Mouse (Mus musculus): ENCODE results near the gene Vbp1.
A peak's percentile ranks its signal among the peaks of the same experiment; 100 is the strongest.

Gene Vbp1

DNA sequence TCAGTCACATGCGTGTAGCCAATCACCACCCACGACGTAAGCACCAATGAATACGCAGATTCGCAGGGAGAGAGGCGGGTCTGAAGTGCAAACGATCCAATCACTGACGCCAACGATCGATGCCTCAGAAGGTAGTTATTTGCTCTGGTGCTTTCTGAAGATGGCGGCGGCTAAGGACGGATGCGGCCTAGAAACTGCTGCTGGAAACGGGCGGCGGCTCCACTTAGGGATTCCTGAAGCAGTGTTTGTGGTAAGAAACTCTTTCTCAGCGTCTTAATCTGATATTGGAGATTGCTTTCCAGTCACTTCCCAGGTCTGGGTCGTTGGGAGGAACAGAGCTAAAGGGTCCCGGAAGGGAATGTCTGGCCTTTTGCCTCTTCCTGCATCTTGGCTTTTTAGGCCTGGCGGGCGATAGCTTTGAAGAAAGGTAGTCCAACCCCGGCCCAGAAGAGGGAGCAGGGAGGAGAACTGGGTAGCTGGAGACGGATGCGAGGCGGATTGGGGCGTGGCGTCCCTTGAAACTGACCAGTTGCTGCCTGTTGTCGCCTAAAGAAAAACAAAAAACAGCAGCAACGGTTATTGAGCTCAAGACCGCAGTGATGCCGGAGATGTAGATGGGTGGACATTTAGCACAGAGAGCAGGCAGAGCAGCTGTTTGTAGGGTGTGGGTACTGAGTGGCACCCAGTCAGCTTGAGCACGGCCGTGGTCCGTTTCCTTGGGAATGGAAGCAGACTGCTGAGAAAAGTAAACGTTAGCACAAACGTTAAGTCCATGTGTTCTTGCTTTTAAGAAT lies at the start of gene Vbp1:
Vbp1 (plus strand) TSS at position 121 of the 794 bp plus-strand sequence.
- peak; percentile 96 for DNase-seq (ENCODE audit: low read depth, low spot score)

DNA sequence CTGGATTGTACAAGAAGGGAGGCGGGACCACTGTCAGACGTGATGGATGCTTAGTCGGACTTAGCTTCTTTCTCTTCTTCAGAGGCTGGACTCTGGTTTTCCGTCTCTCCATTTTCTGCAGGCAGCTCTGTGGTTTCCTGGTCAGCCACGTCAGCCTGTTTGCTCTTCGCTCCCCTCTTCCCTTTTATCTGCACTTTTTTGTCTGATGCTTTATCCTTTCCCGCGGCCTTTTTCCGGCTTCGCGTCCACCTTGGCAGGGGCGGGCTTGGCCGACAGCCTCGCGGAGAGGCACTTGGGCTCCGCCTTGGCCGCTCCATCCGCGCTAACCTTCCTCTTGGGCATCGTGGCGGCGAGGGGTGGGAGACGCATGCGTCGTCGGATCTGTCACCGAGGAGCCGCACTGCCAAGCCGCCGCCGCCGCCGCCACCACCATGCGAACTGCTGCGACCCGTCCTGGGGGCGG lies 38.9 kb upstream of the Vbp1 start:
- DNase-seq (ENCODE audit: low read depth, low spot score) = peak; percentile 73

DNA sequence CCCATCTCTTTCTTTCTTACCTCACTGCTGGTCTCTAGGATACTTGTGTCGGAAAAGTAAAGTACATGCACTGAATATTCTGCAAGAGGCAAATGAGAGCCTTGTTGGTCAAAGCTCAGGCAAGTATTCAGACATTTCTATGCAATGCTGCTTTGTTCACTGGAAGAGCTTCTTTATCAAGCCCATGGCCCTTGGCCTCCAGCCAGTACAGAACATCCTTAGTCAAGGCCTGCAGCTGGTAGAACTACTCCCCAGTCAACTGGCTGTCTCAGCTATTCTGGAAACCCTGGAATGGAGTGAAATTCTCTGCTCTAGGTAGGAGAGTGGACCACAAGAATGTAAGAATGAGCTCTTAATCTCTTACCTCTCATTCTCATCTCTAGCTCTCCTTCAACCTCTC lies 24.2 kb upstream of the Vbp1 start:
- no peak for DNase-seq (ENCODE audit: low read depth, low spot score)

DNA sequence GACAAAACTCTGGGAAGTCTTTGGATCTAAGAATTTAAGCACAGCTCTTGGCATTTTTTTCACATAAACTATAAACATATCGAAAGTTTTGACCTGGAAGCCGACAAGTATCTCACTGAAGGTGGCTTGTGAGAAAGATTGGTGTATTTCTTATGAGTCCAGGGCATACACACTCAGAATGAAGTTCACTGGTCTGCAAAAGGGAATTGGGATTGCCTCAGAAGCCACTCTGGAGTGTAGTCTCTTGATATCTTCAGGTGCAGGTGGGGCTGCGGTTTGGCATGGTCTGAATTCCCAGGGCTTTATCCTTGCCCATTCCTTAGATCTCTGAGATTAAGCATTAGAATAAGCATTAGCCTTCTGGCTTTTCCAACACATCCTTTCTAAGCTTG lies 316 bp upstream of the Vbp1 start:
- no peak for DNase-seq (ENCODE audit: low read depth, low spot score)

DNA sequence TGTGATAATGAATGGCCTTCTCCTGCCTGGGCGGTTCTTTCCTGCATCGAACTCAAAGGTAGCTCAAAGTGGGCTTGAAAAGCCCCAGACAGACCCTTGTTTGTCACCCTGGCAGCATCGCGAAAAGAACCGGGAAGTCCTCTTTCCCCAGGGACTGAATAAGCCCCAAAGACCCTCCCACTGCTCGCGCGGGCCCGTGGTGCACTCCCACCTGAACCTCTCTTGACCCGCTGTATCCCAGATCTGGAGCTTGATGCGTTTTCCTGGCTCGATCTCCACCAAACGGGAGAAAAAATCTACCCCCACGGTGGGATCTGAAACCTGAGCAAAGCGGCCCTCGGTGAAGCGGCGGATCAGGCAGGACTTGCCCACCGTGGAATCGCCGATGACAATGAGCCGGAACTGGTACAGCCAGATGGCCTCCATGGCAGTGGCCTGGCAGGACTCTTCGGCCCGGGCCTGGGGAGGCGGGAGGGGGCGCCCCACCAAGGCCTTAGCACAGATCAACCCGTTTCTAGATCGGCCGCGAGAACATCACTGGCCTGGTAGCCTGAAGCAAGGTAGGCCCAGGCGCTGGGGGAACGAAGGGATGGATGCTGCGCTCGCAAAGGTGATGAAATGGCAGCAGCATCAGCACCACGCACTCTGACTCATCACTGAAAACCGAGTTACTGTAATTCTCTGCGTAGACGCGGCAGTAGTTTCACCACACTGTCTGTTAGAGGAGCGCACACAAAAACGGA lies 63.7 kb downstream of the Vbp1 start, which contains the start of gene Rab39b:
Rab39b (minus strand) TSS at position 650 of the 743 bp plus-strand sequence.
- DNase-seq (ENCODE audit: low read depth, low spot score) = peak; percentile 80

DNA sequence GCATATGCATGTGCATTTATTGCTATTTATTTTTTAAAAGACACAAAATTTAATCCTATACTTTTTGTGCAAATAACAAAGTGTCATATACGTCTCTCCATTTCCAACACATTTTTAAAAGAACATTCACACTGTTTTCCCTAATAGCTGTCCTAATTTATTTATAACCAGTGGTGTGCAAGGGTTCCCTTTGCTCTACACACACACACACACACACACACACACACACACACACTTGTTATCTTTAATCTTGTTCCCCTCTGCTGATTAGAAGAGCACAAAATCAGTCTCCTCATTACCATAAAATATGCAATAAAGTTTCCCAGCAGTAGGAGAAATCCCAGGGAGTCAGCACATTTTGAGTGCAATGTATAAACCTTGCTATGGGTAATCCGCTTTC lies 64.4 kb downstream of the Vbp1 start:
- DNase-seq (ENCODE audit: low read depth, low spot score) = no peak
